Mouse (Mus musculus): ENCODE measurements around the gene Tnp2.

Tnp2 gene

GRCm38 (mm10) chr16:10787548-10788058 lies 857 bp downstream of the Tnp2 start:
- peak; percentile 16 for DNase-seq

GRCm38 (mm10) chr16:10786782-10787547 lies 1.5 kb downstream of the Tnp2 start:
- peak; percentile 22 for DNase-seq

GRCm38 (mm10) chr16:10786288-10786687 lies 2.2 kb downstream of the Tnp2 start:
- DNase-seq, result peak; percentile 85

GRCm38 (mm10) chr16:10785371-10786231 lies 2.9 kb downstream of the Tnp2 start, which contains the start of gene Socs1:
TSS of gene Socs1 (minus strand) at chr16:10785536.
- DNase-seq, result peak; percentile 78

- DNase-seq, result peak; percentile 85
These were observed 3.6 kb downstream of the Tnp2 start for GRCm38 (mm10) chr16:10784793-10785370.

GRCm38 (mm10) chr16:10783883-10784792 lies 4.3 kb downstream of the Tnp2 start:
- peak; percentile 55 for DNase-seq

- no peak for DNase-seq
These were observed 5.0 kb downstream of the Tnp2 start for GRCm38 (mm10) chr16:10783451-10783850.

- no peak for DNase-seq
These were observed 5.4 kb downstream of the Tnp2 start for GRCm38 (mm10) chr16:10783152-10783434.

GRCm38 (mm10) chr16:10782377-10783151 lies 5.9 kb downstream of the Tnp2 start:
- DNase-seq, result no peak

GRCm38 (mm10) chr16:10781862-10782371 lies 6.5 kb downstream of the Tnp2 start:
- no peak for DNase-seq

- DNase-seq, result no peak
These were observed 7.8 kb downstream of the Tnp2 start for GRCm38 (mm10) chr16:10780631-10781120.

GRCm38 (mm10) chr16:10777579-10778160 lies 10.8 kb downstream of the Tnp2 start:
- DNase-seq, result no peak

- DNase-seq, result no peak
These were observed 12.1 kb downstream of the Tnp2 start for GRCm38 (mm10) chr16:10776322-10776721.

GRCm38 (mm10) chr16:10774726-10775125 lies 13.7 kb downstream of the Tnp2 start:
- no peak for DNase-seq

- DNase-seq, result no peak
These were observed 14.9 kb downstream of the Tnp2 start for GRCm38 (mm10) chr16:10773543-10773942.

GRCm38 (mm10) chr16:10771769-10772510 lies 16.5 kb downstream of the Tnp2 start:
- DNase-seq, result no peak

- no peak for DNase-seq
These were observed 17.7 kb downstream of the Tnp2 start for GRCm38 (mm10) chr16:10770531-10771325.

- DNase-seq, result no peak
These were observed 18.8 kb downstream of the Tnp2 start for GRCm38 (mm10) chr16:10769661-10770060.

GRCm38 (mm10) chr16:10768821-10769220 lies 19.6 kb downstream of the Tnp2 start:
- DNase-seq, result no peak
